Mouse (Mus musculus) left cerebral cortex, adult 6 months (tissue): Measurements from ENCODE around the gene Krtap6-1. TPM values are rescaled to one million over a fixed set of nuclear protein-coding genes. Genes with fewer than 3 reads are reported as not detected.

Experiments
- long read RNA-seq, 2 experiments: library from polyadenylated mRNA; unstranded; transcript quantifications; one replicate each; pipeline ENCODE4 v2.0.0; 2019 to 2020
- polyA plus RNA-seq: library from polyadenylated mRNA; unstranded; fragments of <200 nt; fragmentation: Nextera tagmentation; gene quantifications from 2 replicates; pipeline ENCODE4 v1.2.3, GENCODE M21; 2021

Gene Krtap6-1
- not detected in 2 replicates for polyA plus RNA-seq
- long read RNA-seq, experiment 1 = 0 reads
- long read RNA-seq, experiment 2 = 0 reads

DNA sequence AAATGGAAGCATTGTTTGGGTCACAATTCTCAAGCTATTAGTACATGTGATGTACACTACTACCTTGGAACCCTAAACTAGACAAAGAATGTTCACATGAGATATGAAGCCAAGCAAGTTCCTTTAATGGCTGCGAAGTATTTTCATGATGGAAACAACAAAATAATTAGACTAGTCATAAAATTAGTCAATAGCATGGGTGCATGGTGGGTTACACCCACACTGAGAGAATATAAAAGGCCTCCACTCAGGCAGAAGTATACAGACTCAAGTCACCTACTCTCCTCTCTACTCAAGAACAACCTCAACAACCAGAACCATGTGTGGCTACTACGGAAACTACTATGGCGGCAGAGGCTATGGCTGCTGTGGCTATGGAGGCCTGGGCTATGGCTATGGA is at the start of gene Krtap6-1:
TSS of gene Krtap6-1 (plus strand) at position 301 of the 400 bp plus-strand sequence.

DNA sequence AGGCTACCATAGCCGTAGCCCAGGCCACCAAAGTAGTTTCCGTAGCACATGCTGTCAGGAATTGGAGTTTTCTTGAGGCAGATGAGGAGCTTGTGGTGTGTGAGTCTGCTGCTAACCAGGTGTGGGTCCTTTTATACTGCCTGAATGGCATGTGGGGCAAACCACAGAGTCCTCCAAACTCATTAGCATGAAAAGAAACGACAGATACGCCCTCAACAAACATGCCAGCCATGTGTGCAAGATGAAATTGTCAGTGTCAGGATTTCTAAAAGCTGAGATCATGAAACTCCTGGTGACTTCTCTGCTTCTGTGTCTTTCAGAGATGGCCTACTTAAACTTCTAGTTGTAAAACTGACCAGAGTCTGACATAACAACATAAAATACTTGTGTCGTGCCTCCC is 20.8 kb upstream of the Krtap6-1 start, which contains the start of gene Krtap22-2:
TSS of gene Krtap22-2 (minus strand) at position 101 of the 400 bp plus-strand sequence.

GRCm38 (mm10) chr16:89014984-89015383 is 16.5 kb upstream of the Krtap6-1 start, which contains the start of gene Gm10229:
Gene Gm10229 (plus strand): TSS chr16:89015284.

DNA sequence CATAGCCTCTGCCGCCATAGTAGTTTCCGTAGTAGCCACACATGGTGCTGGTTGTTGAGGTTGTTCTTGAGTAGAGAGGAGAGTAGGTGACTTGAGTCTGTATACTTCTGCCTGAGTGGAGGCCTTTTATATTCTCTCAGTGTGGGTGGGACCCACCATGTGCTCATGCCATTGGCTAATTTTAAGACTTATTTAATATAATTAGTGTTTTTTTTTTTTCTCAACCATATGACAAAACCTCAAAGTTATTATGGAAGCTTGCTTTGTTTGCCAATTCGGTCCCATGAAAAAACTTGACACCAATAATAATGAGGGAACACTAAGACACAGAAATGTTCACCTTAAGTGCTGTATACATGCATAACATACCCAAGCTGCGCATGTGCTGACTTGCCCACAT is 9.9 kb downstream of the Krtap6-1 start, which contains the start of gene Gm10228:
TSS of gene Gm10228 (minus strand) at position 101 of the 400 bp plus-strand sequence.

DNA sequence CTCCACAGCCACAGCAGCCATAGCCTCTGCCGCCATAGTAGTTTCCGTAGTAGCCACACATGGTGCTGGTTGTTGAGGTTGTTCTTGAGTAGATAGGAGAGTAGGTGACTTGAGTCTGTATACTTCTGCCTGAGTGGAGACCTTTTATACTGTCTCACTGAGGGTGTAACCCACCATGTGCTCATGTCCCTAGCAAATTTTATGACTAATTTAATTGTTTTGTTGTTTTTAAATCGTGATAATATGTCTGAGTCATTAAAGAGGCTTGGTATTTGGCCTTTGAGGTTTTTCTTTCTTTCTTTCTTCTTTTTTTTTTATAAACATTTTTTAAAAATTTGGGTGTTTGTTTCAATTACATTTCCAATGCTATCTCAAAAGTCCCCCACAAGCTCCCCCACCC is 16.3 kb downstream of the Krtap6-1 start, which contains the start of gene Krtap6-5:
TSS of gene Krtap6-5 (minus strand) at position 101 of the 400 bp plus-strand sequence.

GRCm38 (mm10) chr16:89063902-89064301 is 32.4 kb downstream of the Krtap6-1 start, which contains the start of gene 1110025L11Rik:
Gene 1110025L11Rik (minus strand): TSS chr16:89064002.

Other genes starting within 250 kb of the Krtap6-1 start
- gene Gm20741, start 219.5 kb upstream of the Krtap6-1 start, polyA plus RNA-seq = not detected in 2 replicates
- not detected in 2 replicates for gene Krtap15, start 211.5 kb upstream of the Krtap6-1 start, polyA plus RNA-seq
- gene Krtap14, start 205.6 kb upstream of the Krtap6-1 start, polyA plus RNA-seq = not detected in 2 replicates
- not detected in 2 replicates for gene Krtap19-1, start 162.3 kb upstream of the Krtap6-1 start, polyA plus RNA-seq
- not detected in 2 replicates for gene Krtap19-2, start 157.4 kb upstream of the Krtap6-1 start, polyA plus RNA-seq
- gene Krtap19-3, start 153.7 kb upstream of the Krtap6-1 start, polyA plus RNA-seq = not detected in 2 replicates
- not detected in 2 replicates for gene Krtap19-4, start 146.6 kb upstream of the Krtap6-1 start, polyA plus RNA-seq
- not detected in 2 replicates for gene Krtap19-5, start 135.2 kb upstream of the Krtap6-1 start, polyA plus RNA-seq
- gene Krtap19-9b, start 99.4 kb upstream of the Krtap6-1 start, polyA plus RNA-seq = not detected in 2 replicates
- not detected in 2 replicates for gene Krtap16-3, start 68.8 kb upstream of the Krtap6-1 start, polyA plus RNA-seq
- not detected in 2 replicates for gene Krtap22-2, start 20.9 kb upstream of the Krtap6-1 start, polyA plus RNA-seq
- not detected in 2 replicates for gene Gm10229, start 16.4 kb upstream of the Krtap6-1 start, polyA plus RNA-seq
- not detected in 2 replicates for gene Gm10228, start 9.8 kb downstream of the Krtap6-1 start, polyA plus RNA-seq
- not detected in 2 replicates for gene Krtap6-5, start 16.2 kb downstream of the Krtap6-1 start, polyA plus RNA-seq
- not detected in 2 replicates for gene 1110025L11Rik, start 32.3 kb downstream of the Krtap6-1 start, polyA plus RNA-seq
- not detected in 2 replicates for gene Krtap6-3, start 52.3 kb downstream of the Krtap6-1 start, polyA plus RNA-seq
- gene Gm6358, start 109.2 kb downstream of the Krtap6-1 start, polyA plus RNA-seq = not detected in 2 replicates
- gene Gm10061, start 119.4 kb downstream of the Krtap6-1 start, polyA plus RNA-seq = not detected in 2 replicates
- not detected in 2 replicates for gene Gm9789, start 126.3 kb downstream of the Krtap6-1 start, polyA plus RNA-seq
- gene Gm7735, start 137.8 kb downstream of the Krtap6-1 start, polyA plus RNA-seq = not detected in 2 replicates
- not detected in 2 replicates for gene 1110057P08Rik, start 143.0 kb downstream of the Krtap6-1 start, polyA plus RNA-seq
- gene Krtap20-2, start 174.2 kb downstream of the Krtap6-1 start, polyA plus RNA-seq = not detected in 2 replicates